ENCODE assay signal across 8 mouse cellular contexts in the genomic region with DNA sequence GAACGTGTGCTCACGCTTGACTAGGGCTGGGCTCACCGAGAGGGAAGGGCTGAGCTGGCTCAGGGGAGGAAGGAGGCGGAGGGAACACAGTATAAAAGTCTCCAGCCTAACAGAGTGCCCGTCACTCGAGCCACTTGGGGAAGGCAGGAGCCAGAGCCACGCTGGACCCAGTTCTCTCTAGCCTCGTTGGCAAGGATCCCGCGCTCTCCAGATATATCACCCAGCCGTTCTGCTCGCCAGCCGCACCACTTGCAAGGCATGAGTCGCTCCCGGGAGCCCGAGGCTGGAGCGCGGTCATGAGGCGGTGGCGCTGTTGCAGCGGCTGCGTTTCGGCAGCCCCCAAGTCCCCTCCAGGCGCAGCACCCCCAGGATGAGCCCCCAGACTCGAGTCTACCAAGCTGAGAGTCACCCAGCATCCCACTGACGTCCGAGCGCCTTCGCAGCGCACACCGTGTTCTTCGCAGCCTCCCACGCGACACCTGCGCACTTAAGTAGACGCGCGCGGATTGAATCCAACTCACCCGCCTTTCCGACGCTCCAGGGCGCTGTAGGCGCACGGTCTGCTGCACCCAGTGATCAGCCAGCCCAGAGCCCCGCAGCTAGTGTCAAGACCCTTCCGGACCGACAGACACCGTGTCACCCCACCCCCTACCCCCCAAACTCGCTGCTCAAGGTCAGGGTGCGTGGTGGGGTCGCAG. TPM values are rescaled to one million over a fixed set of nuclear protein-coding genes. Genes with fewer than 3 reads are reported as not detected.
DNase-seq lines count a peak whose midpoint lies in the region; ATAC-seq and TF ChIP-seq lines count a peak whose summit lies in the region.

No protein-coding gene starts in this region.

- no peak for DNase-seq in Patski (ENCODE audit: low read depth, low spot score)
- peak; percentile 68 to 70 for DNase-seq in cerebellum, postnatal 14 days
- DNase-seq in frontal cortex, postnatal 10 days (ENCODE audit: low spot score in 2 of 2) = peak; percentile 47 to 60
- DNase-seq in layer of hippocampus, adult 8-10 months (ENCODE audit: low spot score in 2 of 2) = peak; percentile 47 to 74
- DNase-seq in liver, postnatal 0 days = peak; percentile 18
- DNase-seq in ovary, adult 18-20 months (ENCODE audit: low spot score) = peak; percentile 38
- peak; percentile 52 to 79 for DNase-seq in urinary bladder, postnatal 36 days (ENCODE audit: low spot score in 2 of 2)

- in situ Hi-C loops in Patski (cut with MboI; ENCODE audit: low pct_unique_long_range_greater_than_20kb) = no loop called here

- POLR2A ChIA-PET in Patski (lab: Charles Lee) = no interaction called here

- H3K9ac ChIP-seq in liver, postnatal 0 days (replicated peaks) = no peak overlapping the region

- no peaks in the 10 kb centered on the region for H3K36me3 ChIP-seq in liver, postnatal 0 days (replicated peaks; ENCODE audit: insufficient read depth, low read length)

- H3K27me3 ChIP-seq in Patski = peaks cover 72% of the 10 kb centered on the region
- H3K27me3 ChIP-seq in liver, postnatal 0 days (ENCODE audit: insufficient read depth, low read length) = peaks cover 46% of the 10 kb centered on the region

- H3K9me3 ChIP-seq in liver, postnatal 0 days (ENCODE audit: low read length) = no peaks in the 10 kb centered on the region

- CTCF ChIA-PET in Patski (lab: Charles Lee) = no interaction called here

- H3K4me2 ChIP-seq in liver, postnatal 0 days (ENCODE audit: low read depth, low read length) = peak overlapping the region; percentile 91

- TF ChIP-seq EP300 in liver, postnatal 0 days (IDR thresholded peaks at IDR 0.05; ENCODE audit: low read depth) = no peak

- under 1% methylated on average over 52 of the region's 52 CpGs for WGBS in liver, postnatal 0 days (ENCODE audit: insufficient replicate concordance)

- TF ChIP-seq CTCF in Patski (IDR thresholded peaks at IDR 0.05) = no peak
- no peak for TF ChIP-seq CTCF in liver, postnatal 0 days (IDR thresholded peaks at IDR 0.05; ENCODE audit: low read depth)

- H3K27ac ChIP-seq in liver, postnatal 0 days (ENCODE audit: low read depth) = no peak overlapping the region

- H3K4me3 ChIP-seq in liver, postnatal 0 days (ENCODE audit: low read depth, low read length) = peak overlapping the region; percentile 57

- peak; percentile 25 for ATAC-seq in Patski
- ATAC-seq in hematopoietic stem cell, adult 5-6 weeks (replicated peaks in 1 of 2; ENCODE audit: insufficient read depth in 1 of 2, low FRiP score in 2 of 2, low TSS enrichment in 1 of 2, low read depth in 1 of 2, poor library complexity in 2 of 2, severe bottlenecking in 2 of 2) = peak; percentile 67 to 68
- peak; percentile 21; the same call in 1 of the 2 replicates for ATAC-seq in liver, postnatal 0 days

- H3K4me1 ChIP-seq in liver, postnatal 0 days (ENCODE audit: insufficient read depth) = peaks cover 10% of the 10 kb centered on the region

RNA-seq across cellular contexts. Expression of gene Ism1, which starts 0.8 kb away (rescaled TPM):
- not detected for polyA plus RNA-seq in Patski (2021)
- total RNA-seq in hematopoietic stem cell, adult 5-6 weeks (2017) = 0.55 TPM in 1 of 2 replicates, not detected in the other
- 1 to 10 TPM; 3.2 to 5.7 (median 4.2) TPM for total RNA-seq in layer of hippocampus, adult 8-10 months (2022)
- polyA plus RNA-seq in liver, postnatal 0 days (2015; fragmentation: Nextera tagmentation; extraction: Ambion mirVana) = not detected in 2 replicates
